Mouse (Mus musculus): ENCODE measurements at regions not wholly inside any gene's neighbourhood (a gene's known extent, or its start where the extent isn't known, plus 50 kb on each side); places are given as distances from the start of the nearest gene placed in this dataset. TPM values are rescaled to one million over a fixed set of nuclear protein-coding genes. Genes with fewer than 3 reads are reported as not detected.

- Histone ChIP-seq H3K27me3 (no peaks in the 10 kb centered on the region), H3K9ac (no peak overlapping the region), H3K36me3 (no peaks in the 10 kb centered on the region), H3K4me1 (replicated peaks) (no peaks in the 10 kb centered on the region), H3K9me3 (no peaks in the 10 kb centered on the region; the same call in 1 of the 2 replicates), H3K27ac (no peak overlapping the region), H3K4me2 (no peak overlapping the region), H3K4me3 (no peak overlapping the region)
- 87% methylated on average over 3 of the region's 3 CpGs for WGBS
- no peak for ATAC-seq (ENCODE audit: low FRiP score)
Observed at GRCm38 (mm10) chr11:37412868-37413267, 177.1 kb upstream of the Tenm2 start.

DNA sequence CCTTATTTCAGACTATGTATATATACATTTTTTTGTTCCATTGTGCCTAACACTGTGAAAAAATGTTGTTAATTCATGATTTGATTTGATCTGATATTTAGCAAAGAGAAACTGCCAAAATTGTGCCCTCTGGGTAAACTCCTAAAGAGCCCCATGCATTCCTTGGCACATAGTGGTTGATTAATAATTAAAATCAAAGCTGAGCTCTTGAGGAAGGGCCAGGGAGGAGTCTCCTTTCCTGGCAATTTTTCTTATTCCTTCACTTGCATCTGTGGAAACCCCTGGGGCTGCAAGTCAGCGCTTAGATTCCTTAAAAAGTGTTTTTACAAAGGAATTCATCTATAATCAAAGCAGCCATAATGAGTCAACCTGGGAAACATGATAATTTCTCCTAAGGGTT, 132.2 kb upstream of the Tenm2 start:
- Histone ChIP-seq H3K36me3 (no peaks in the 10 kb centered on the region), H3K4me2 (no peak overlapping the region), H3K9me3 (no peaks in the 10 kb centered on the region), H3K4me3 (no peak overlapping the region), H3K4me1 (replicated peaks) (no peaks in the 10 kb centered on the region), H3K27ac (no peak overlapping the region), H3K27me3 (no peaks in the 10 kb centered on the region), H3K9ac (no peak overlapping the region)
- WGBS, result 57% methylated on average over 1 of the region's 1 CpGs
- no peak for ATAC-seq (ENCODE audit: low FRiP score)

DNA sequence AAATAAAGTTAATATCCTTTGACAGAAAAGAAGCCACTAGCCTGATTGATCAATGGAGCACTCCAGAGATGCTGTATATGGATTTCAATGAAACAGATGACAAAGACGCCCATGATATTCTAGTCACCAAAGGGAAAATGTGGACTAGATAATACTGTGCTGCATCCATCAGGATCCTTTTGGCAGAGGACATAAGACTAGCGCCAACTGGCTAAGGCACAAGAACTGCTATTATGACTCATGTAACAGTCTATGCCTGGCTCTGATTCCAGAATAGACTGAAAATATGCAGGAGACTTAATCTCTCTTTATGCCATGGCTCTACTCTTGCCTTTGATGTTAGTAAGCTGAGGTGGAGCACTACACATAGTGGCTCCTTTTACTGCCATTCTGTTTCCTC, 128.7 kb upstream of the Tenm2 start:
- Histone ChIP-seq H3K27ac (no peak overlapping the region), H3K36me3 (no peaks in the 10 kb centered on the region), H3K4me3 (no peak overlapping the region), H3K4me2 (no peak overlapping the region), H3K9ac (no peak overlapping the region), H3K9me3 (no peaks in the 10 kb centered on the region), H3K27me3 (no peaks in the 10 kb centered on the region), H3K4me1 (replicated peaks) (no peaks in the 10 kb centered on the region)
- 86% methylated on average over 2 of the region's 2 CpGs for WGBS
- no peak for ATAC-seq (ENCODE audit: low FRiP score)

DNA sequence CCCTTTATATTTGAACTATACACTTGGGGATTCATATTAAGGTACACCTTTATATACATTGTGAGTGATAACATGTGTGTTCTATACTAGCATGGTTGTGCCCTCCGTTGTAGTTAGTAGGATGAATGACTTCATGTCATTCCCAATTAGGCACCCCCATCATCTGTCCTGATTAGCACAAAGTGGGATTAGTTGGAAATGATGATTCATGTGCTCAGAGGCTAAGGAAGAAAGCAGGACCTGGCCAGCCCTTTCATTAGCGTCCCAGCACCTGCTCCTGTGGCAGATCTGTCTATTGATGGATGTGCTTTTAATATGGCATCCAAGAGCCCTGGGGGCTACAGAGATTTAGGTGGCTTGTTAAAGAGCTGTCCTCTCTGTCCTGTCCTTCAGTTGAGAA, 119.3 kb upstream of the Tenm2 start:
- H3K4me1 ChIP-seq (replicated peaks), result peaks cover 3% of the 10 kb centered on the region; the same call in 1 of the 2 replicates
- ATAC-seq (ENCODE audit: low FRiP score), result no peak
- H3K36me3 ChIP-seq, result no peaks in the 10 kb centered on the region
- no peak overlapping the region for H3K4me2 ChIP-seq
- no peak overlapping the region for H3K9ac ChIP-seq
- 35% methylated on average over 2 of the region's 2 CpGs for WGBS
- H3K27ac ChIP-seq, result no peak overlapping the region
- no peaks in the 10 kb centered on the region; the same call in 1 of the 2 replicates for H3K27me3 ChIP-seq
- H3K9me3 ChIP-seq, result no peaks in the 10 kb centered on the region
- no peak overlapping the region for H3K4me3 ChIP-seq

DNA sequence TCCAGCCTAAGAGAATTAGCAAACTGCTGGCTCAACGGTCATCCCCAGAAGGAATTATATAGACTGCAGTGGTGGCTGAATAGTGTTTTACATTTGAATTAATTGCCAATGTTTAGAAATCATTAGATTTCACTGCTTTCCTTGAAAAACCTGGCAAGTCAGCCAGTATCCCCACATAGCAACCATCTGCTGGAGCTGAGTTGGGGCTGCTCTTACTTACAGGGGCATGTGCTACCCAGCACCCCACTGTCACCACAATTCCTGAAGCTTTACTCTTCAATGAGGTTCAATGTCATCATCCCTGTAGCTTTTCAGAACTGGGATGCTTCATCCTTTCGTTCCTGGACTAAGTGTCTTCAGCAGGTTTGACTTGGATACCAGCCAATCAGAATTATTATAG, 73.9 kb upstream of the Tenm2 start:
- Histone ChIP-seq H3K4me2 (no peak overlapping the region), H3K27me3 (no peaks in the 10 kb centered on the region), H3K9ac (no peak overlapping the region), H3K4me1 (replicated peaks) (no peaks in the 10 kb centered on the region), H3K4me3 (no peak overlapping the region), H3K9me3 (no peaks in the 10 kb centered on the region), H3K36me3 (no peaks in the 10 kb centered on the region), H3K27ac (no peak overlapping the region)
- 79% methylated on average over 2 of the region's 2 CpGs for WGBS
- ATAC-seq (ENCODE audit: low FRiP score), result no peak

GRCm38 (mm10) chr11:37306656-37307055, 70.9 kb upstream of the Tenm2 start:
- Histone ChIP-seq H3K9ac (no peak overlapping the region), H3K27me3 (no peaks in the 10 kb centered on the region), H3K4me3 (no peak overlapping the region), H3K4me2 (no peak overlapping the region), H3K4me1 (replicated peaks) (no peaks in the 10 kb centered on the region), H3K36me3 (no peaks in the 10 kb centered on the region), H3K27ac (no peak overlapping the region), H3K9me3 (no peaks in the 10 kb centered on the region)
- ATAC-seq (ENCODE audit: low FRiP score), result no peak
- 81% methylated on average over 2 of the region's 2 CpGs for WGBS

Small RNA genes in the stretch of these regions (microRNA-seq; reads per million reads assigned to microRNA genes)
- gene Gm25693, result not detected

Data from hindbrain, embryonic 13.5 days (tissue).